8 mouse cellular contexts compared by ENCODE assay signal in the genomic region with DNA sequence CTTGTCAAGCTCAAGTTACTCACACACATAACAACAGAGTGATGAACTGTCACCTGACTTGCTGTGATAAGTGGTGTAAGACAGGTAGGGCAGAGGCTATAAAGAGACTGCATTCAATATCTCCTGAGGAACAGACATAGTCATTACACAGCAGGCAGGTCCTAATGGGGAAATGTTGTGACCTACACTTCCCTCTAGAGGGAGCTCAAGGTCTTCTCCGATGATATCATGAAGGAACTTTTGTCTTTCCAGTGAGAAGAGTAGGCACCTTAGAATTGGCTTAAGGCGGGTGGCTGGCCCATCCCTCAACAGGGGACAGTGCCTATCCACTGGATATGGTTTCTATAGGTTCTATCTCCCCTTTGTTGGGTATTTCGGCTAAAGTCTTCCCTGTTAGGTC. TPM values are rescaled to one million over a fixed set of nuclear protein-coding genes. Genes with fewer than 3 reads are reported as not detected.
DNase-seq lines count a peak whose midpoint lies in the region; ATAC-seq and TF ChIP-seq lines count a peak whose summit lies in the region.

No protein-coding gene starts in this region.

- no peak overlapping the region for H3K9ac ChIP-seq in intestine, embryonic 14.5 days (ENCODE audit: low read length)

- H3K27me3 ChIP-seq in intestine, embryonic 14.5 days (replicated peaks; ENCODE audit: control insufficient read depth, insufficient read depth, low read length) = no peaks in the 10 kb centered on the region
- no peaks in the 10 kb centered on the region for H3K27me3 ChIP-seq in small intestine, adult 2 months (ENCODE audit: control insufficient read depth, insufficient read depth, low read length)

- no peak overlapping the region for H3K4me2 ChIP-seq in intestine, embryonic 14.5 days (ENCODE audit: low read length)

- peak; percentile 83 for ATAC-seq in intestine, embryonic 14.5 days (replicated peaks; ENCODE audit: low FRiP score, low TSS enrichment, low read depth)
- ATAC-seq in megakaryocyte progenitor cell, adult 5-6 weeks (replicated peaks; ENCODE audit: poor library complexity) = peak; percentile 100

- 21% methylated on average over 3 of the region's 3 CpGs for WGBS in intestine, embryonic 14.5 days
- WGBS in small intestine, adult 2 months = 10% methylated on average over 3 of the region's 3 CpGs

- peak; percentile 45 for DNase-seq in ovary, postnatal 14 days (ENCODE audit: low spot score)
- DNase-seq in ovary, postnatal 10 days (ENCODE audit: low spot score) = no peak
- peak; percentile 70 for DNase-seq in cerebellum, adult 9-11 months
- DNase-seq in frontal cortex, postnatal 25 days (ENCODE audit: low spot score in 2 of 2) = peak; percentile 32 to 53
- DNase-seq in intestine, embryonic 14.5 days (ENCODE audit: low spot score) = peak; percentile 63
- peak; percentile 35 to 86 for DNase-seq in left cerebral cortex, adult 9 months (ENCODE audit: low spot score in 2 of 2)

- H3K4me3 ChIP-seq in intestine, embryonic 14.5 days (ENCODE audit: low read depth, low read length) = no peak overlapping the region
- no peak overlapping the region for H3K4me3 ChIP-seq in small intestine, adult 2 months (ENCODE audit: low read depth, low read length)

- H3K4me1 ChIP-seq in intestine, embryonic 14.5 days (replicated peaks; ENCODE audit: control insufficient read depth, insufficient read depth, low read length) = no peaks in the 10 kb centered on the region
- no peaks in the 10 kb centered on the region for H3K4me1 ChIP-seq in small intestine, adult 2 months (ENCODE audit: control insufficient read depth, insufficient read depth, insufficient read length, low read length)

- no peaks in the 10 kb centered on the region for H3K9me3 ChIP-seq in intestine, embryonic 14.5 days (ENCODE audit: control insufficient read depth, low read length)

- TF ChIP-seq CTCF in small intestine, adult 2 months (IDR thresholded peaks at IDR 0.05; ENCODE audit: extremely low read depth, insufficient read length, insufficient replicate concordance, low read depth, low read length) = peak; percentile 35; the same call in 1 of the 2 replicates

- no peaks in the 10 kb centered on the region for H3K36me3 ChIP-seq in intestine, embryonic 14.5 days (ENCODE audit: control insufficient read depth, insufficient read depth, low read length)
- H3K36me3 ChIP-seq in small intestine, adult 2 months (ENCODE audit: control insufficient read depth, insufficient read depth, low read length) = no peaks in the 10 kb centered on the region

- no peak overlapping the region for H3K27ac ChIP-seq in intestine, embryonic 14.5 days (ENCODE audit: low read depth)
- no peak overlapping the region for H3K27ac ChIP-seq in small intestine, adult 2 months (ENCODE audit: insufficient read depth, low read depth, low read length)

- TF ChIP-seq POLR2A in small intestine, adult 2 months (IDR thresholded peaks at IDR 0.05; ENCODE audit: low read depth, low read length) = no peak

RNA-seq across cellular contexts. Expression of gene Aldob, which starts 18.3 kb away (rescaled TPM):
- 81.5 and 94.2 TPM in 2 replicates for polyA plus RNA-seq in intestine, embryonic 14.5 days (2014; fragmentation: Nextera tagmentation; extraction: Ambion mirVana)
- total RNA-seq in megakaryocyte progenitor cell, adult 5-6 weeks (2015) = not detected in 2 replicates
- total RNA-seq in megakaryocyte progenitor cell, adult 5-6 weeks (2017) = not detected in 2 replicates
- polyA plus RNA-seq in small intestine, adult 2 months (2012; rRNA removed) = 633 and 1,402 TPM in 2 replicates

RNA-seq across cellular contexts. Expression of gene Tmem246, which starts 30.1 kb away (rescaled TPM):
- 23.6 and 23.9 TPM in 2 replicates for polyA plus RNA-seq in intestine, embryonic 14.5 days (2014; fragmentation: Nextera tagmentation; extraction: Ambion mirVana)
- 0.35 and 0.61 TPM in 2 replicates for total RNA-seq in megakaryocyte progenitor cell, adult 5-6 weeks (2015)
- total RNA-seq in megakaryocyte progenitor cell, adult 5-6 weeks (2017) = 0.08 and 0.20 TPM in 2 replicates
- polyA plus RNA-seq in small intestine, adult 2 months (2012; rRNA removed) = 35.6 and 62.3 TPM in 2 replicates

RNA-seq across cellular contexts. Expression of gene Zfp189, which starts 46.6 kb away (rescaled TPM):
- 6.1 and 7.9 TPM in 2 replicates for polyA plus RNA-seq in intestine, embryonic 14.5 days (2014; fragmentation: Nextera tagmentation; extraction: Ambion mirVana)
- 8.7 and 9.7 TPM in 2 replicates for total RNA-seq in megakaryocyte progenitor cell, adult 5-6 weeks (2015)
- 4.0 and 7.6 TPM in 2 replicates for total RNA-seq in megakaryocyte progenitor cell, adult 5-6 weeks (2017)
- polyA plus RNA-seq in small intestine, adult 2 months (2012; rRNA removed) = 0.08 and 0.18 TPM in 2 replicates

RNA-seq across cellular contexts. Expression of gene Mrpl50, which starts 46.7 kb away (rescaled TPM):
- 93.7 and 96.4 TPM in 2 replicates for polyA plus RNA-seq in intestine, embryonic 14.5 days (2014; fragmentation: Nextera tagmentation; extraction: Ambion mirVana)
- 45.5 and 50.4 TPM in 2 replicates for total RNA-seq in megakaryocyte progenitor cell, adult 5-6 weeks (2015)
- total RNA-seq in megakaryocyte progenitor cell, adult 5-6 weeks (2017) = 35.6 and 44.8 TPM in 2 replicates
- 0.46 and 0.98 TPM in 2 replicates for polyA plus RNA-seq in small intestine, adult 2 months (2012; rRNA removed)
